Mouse (Mus musculus) small intestine, adult 2 months (tissue): ENCODE measurements around the gene Ddx24.

Source experiments
- CTCF ChIP-seq: fragments of 200-500 bp; IDR thresholded peaks from 2 replicates; pipeline ENCODE4 v1.5.1; 2012; ENCODE audit warnings: low read depth, mild to moderate bottlenecking, control low read depth, inconsistent platforms, low read length, moderate library complexity, mixed read lengths; ENCODE audit not compliant: insufficient replicate concordance, insufficient read length; ENCODE audit errors: extremely low read depth
- POLR2A ChIP-seq: fragments of 200-500 bp; IDR thresholded peaks from 2 replicates; pipeline ENCODE4 v1.6.1; 2012; ENCODE audit warnings: low read depth, mild to moderate bottlenecking, control low read depth, inconsistent platforms, low read length, moderate library complexity

DNA sequence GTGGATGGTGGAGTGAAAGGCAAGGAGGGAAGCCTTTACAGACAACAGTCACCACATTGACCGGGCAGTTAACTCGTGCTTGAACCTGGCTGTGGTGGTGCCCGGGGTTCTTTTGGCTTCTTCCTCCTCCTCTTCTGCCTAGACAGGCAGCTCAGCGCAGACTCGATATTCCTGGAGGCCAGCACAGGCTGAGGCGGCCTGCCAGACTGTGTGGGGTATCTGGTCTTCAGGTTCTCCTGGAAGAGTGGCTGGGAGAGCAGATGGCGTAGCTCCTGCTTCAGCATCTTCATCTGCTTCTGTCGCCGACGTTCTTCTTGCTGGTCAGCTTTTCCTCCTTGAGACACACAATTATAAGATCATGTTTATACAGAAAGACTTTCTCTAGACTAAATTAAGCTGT, 17.5 kb downstream of the Ddx24 start:
- TF ChIP-seq CTCF = no peak
- no peak for TF ChIP-seq POLR2A
